Mouse (Mus musculus): ENCODE results near the gene Litaf.
A peak's percentile ranks its signal among the peaks of the same experiment; 100 is the strongest.

DNA sequence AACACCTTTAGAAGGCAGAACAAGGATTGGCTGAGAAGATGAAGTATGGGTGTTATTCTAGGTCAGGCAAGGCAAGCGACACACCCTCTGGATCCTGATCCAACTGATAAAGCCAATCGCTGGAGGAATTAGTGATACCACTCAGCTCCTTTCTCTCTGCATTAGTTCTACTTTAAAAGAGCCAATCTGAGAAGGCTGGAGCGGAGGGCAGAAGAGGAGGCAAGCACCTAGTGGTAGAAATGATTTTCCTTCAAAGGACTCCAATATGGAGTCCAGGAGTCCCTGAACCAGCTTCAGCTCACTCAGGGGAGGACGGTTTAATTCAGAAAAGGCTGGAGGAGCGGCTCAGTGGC lies 74.2 kb downstream of the Litaf start:
- TF ChIP-seq EP300 (IDR thresholded peaks at IDR 0.05; ENCODE audit: low read depth in 1 of 2, low read length in 2 of 2), result no peak; a peak in 1 of 4 replicates
- TF ChIP-seq CTCF (IDR thresholded peaks at IDR 0.05 in 2 of 3, conservative IDR thresholded peaks at IDR 0.05 in 1 of 3; ENCODE audit: control insufficient read depth in 1 of 3, insufficient read depth in 1 of 3, low read depth in 2 of 3, low read length in 3 of 3, poor library complexity in 1 of 3, severe bottlenecking in 1 of 3), result peak in 1 of 3 experiments; percentile 16; a peak in 1 of 6 replicates
- no peak for TF ChIP-seq BHLHE40 (IDR thresholded peaks at IDR 0.05; ENCODE audit: borderline replicate concordance, low read depth, low read length)
- TF ChIP-seq POLR2AphosphoS5 (IDR thresholded peaks at IDR 0.05; ENCODE audit: borderline replicate concordance, low read depth, low read length), result no peak
- TF ChIP-seq NRF1 (IDR thresholded peaks at IDR 0.05; ENCODE audit: insufficient read depth, low read depth, low read length, poor library complexity, severe bottlenecking), result no peak
- TF ChIP-seq GATA1 (IDR thresholded peaks at IDR 0.05; ENCODE audit: low read depth, low read length), result peak; percentile 49; the same call in 1 of the 2 replicates

All from MEL (cell line).